Mouse (Mus musculus) cortical plate, adult 2 months (tissue): Measurements from ENCODE around the gene Prpf19.

Source experiments
- CTCF ChIP-seq: fragments of 200-500 bp; IDR thresholded peaks from 2 replicates; pipeline ENCODE4 v1.5.1; 2011; ENCODE audit warnings: mild to moderate bottlenecking, control low read depth, low read length; ENCODE audit not compliant: insufficient read depth; ENCODE audit errors: extremely low read depth
- POLR2A ChIP-seq: fragments of 200-500 bp; IDR thresholded peaks from 2 replicates; pipeline ENCODE4 v1.6.1; 2011; ENCODE audit warnings: mild to moderate bottlenecking, low read length, control low read depth; ENCODE audit not compliant: insufficient read depth; ENCODE audit errors: extremely low read depth

DNA sequence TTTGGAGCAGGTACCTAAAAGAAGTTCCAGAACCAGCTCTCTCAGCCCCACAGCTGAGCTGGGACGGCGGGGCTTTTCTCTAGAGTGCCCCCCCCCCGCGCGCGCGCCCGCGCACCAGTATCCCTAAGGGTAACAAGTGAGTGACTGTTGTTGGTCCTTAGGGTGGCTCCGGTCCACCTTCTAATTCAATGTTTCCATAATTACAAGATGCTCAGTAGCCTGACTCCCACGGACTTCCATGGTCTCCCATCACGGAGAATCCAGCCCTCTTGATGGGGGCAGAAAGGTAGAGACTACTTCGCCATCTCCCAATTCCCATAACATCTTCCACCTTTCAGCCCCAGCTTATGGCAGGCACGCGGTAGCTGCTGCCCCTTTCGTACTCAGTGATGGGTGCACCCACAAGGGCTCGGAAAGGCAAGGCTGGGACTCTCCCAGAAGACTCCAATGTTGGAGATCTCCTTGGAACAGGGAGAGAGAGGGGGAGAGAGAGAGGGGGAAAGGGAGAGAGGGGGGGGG, 26.3 kb upstream of the Prpf19 start:
- TF ChIP-seq CTCF (no peak), POLR2A (no peak)
